Mouse (Mus musculus): Measurements from ENCODE around the gene Nup107.

Gene Nup107

GRCm38 (mm10) chr10:117703506-117703905, 89.0 kb downstream of the Nup107 start:
- no peak for DNase-seq (ENCODE audit: low read depth, low spot score)

- DNase-seq (ENCODE audit: low read depth, low spot score): no peak
Measured at GRCm38 (mm10) chr10:117702024-117702833, 90.3 kb downstream of the Nup107 start.

- DNase-seq (ENCODE audit: low read depth, low spot score): no peak
Measured at GRCm38 (mm10) chr10:117701034-117701829, 91.3 kb downstream of the Nup107 start.
